Mouse (Mus musculus) thymus, adult 2 months (tissue): ENCODE data around the gene Cyth1.

Experiments
- CTCF ChIP-seq: fragments of 200-500 bp; IDR thresholded peaks from 2 replicates; pipeline ENCODE4 v1.5.1; 2012; ENCODE audit warnings: mild to moderate bottlenecking, control low read depth, low read length, moderate library complexity, borderline replicate concordance; ENCODE audit not compliant: control insufficient read depth, poor library complexity, insufficient read depth; ENCODE audit errors: extremely low read depth
- POLR2A ChIP-seq: fragments of 200-500 bp; IDR thresholded peaks from 2 replicates; pipeline ENCODE4 v1.6.1; 2012; ENCODE audit warnings: mild to moderate bottlenecking, low read length, control low read depth, moderate library complexity; ENCODE audit not compliant: control insufficient read depth, poor library complexity, insufficient read depth; ENCODE audit errors: extremely low read depth

DNA sequence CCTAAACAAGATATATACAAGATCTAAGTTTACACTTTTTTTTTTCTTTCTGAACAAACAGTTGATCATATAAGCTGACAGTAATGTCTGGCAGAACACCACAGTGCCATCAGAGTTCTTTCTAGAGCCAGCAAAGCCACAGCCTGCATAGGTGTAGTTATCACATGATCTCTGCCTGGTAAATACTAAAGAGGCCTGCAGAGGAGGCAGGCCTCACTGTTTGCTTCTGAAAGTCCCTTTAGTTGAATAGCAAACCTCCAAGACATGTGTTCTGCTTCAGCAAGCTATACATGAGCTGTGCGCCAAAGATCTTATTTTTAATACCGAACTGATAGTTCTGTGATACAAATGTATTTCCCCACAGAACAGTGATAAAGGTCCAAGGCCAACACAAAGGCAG lies 3.3 kb downstream of the Cyth1 start:
- TF ChIP-seq POLR2A (no peak), CTCF (no peak)
